Mouse (Mus musculus) frontal cortex, postnatal 14 days (tissue): ENCODE results near the gene Cab39.

Experiments
- DNase-seq, 2 experiments: peaks; one replicate each; pipeline ENCODE4 v3.0.0; 2022; ENCODE audit warnings: low spot score in 2 of 2

The Cab39 gene

GRCm38 (mm10) chr1:85845476-85845875 lies 52.2 kb downstream of the Cab39 start:
- no peak for DNase-seq

GRCm38 (mm10) chr1:85849016-85849415 lies 55.8 kb downstream of the Cab39 start:
- no peak for DNase-seq

- no peak for DNase-seq
Observed at GRCm38 (mm10) chr1:85850851-85851250, 57.6 kb downstream of the Cab39 start.

- DNase-seq, result peak; percentile 57 to 70
Observed at GRCm38 (mm10) chr1:85852996-85853689, 59.9 kb downstream of the Cab39 start.

GRCm38 (mm10) chr1:85853865-85854264 lies 60.6 kb downstream of the Cab39 start:
- DNase-seq, result no peak

GRCm38 (mm10) chr1:85854475-85854874 lies 61.2 kb downstream of the Cab39 start:
- no peak for DNase-seq

GRCm38 (mm10) chr1:85856266-85856665 lies 63.0 kb downstream of the Cab39 start:
- no peak for DNase-seq

GRCm38 (mm10) chr1:85857261-85857754 lies 64.1 kb downstream of the Cab39 start:
- no peak for DNase-seq

GRCm38 (mm10) chr1:85864383-85864782 lies 71.1 kb downstream of the Cab39 start:
- DNase-seq, result no peak

- peak; percentile 20 to 21 for DNase-seq
Observed at GRCm38 (mm10) chr1:85870001-85870400, 76.8 kb downstream of the Cab39 start.

GRCm38 (mm10) chr1:85870546-85870945 lies 77.3 kb downstream of the Cab39 start:
- no peak for DNase-seq

GRCm38 (mm10) chr1:85882003-85882402 lies 88.8 kb downstream of the Cab39 start:
- no peak for DNase-seq

GRCm38 (mm10) chr1:85887221-85887620 lies 94.0 kb downstream of the Cab39 start:
- no peak for DNase-seq

GRCm38 (mm10) chr1:85894231-85894747 lies 101.0 kb downstream of the Cab39 start, which contains the start of gene Itm2c:
Gene Itm2c, plus strand, starts transcription at chr1:85894281.
- DNase-seq, result peak; percentile 84 to 88

GRCm38 (mm10) chr1:85894748-85895360 lies 101.6 kb downstream of the Cab39 start:
- DNase-seq, result peak in 1 of 2 experiments; percentile 59

GRCm38 (mm10) chr1:85895391-85895837 lies 102.2 kb downstream of the Cab39 start:
- DNase-seq, result peak in 1 of 2 experiments; percentile 60

- DNase-seq, result no peak
Observed at GRCm38 (mm10) chr1:85896110-85896509, 102.9 kb downstream of the Cab39 start.

- no peak for DNase-seq
Observed at GRCm38 (mm10) chr1:85896781-85897700, 103.8 kb downstream of the Cab39 start.

GRCm38 (mm10) chr1:85897901-85898760 lies 104.9 kb downstream of the Cab39 start:
- no peak for DNase-seq

- no peak for DNase-seq
Observed at GRCm38 (mm10) chr1:85898761-85899387, 105.6 kb downstream of the Cab39 start.
